Mouse (Mus musculus) bone marrow macrophage, adult 2 months (primary cell): ENCODE data around the gene Pacsin3.

Experiments
- CTCF ChIP-seq: IDR thresholded peaks from 2 replicates; pipeline ENCODE4 v1.5.1; 2012; ENCODE audit warnings: low read depth, mild to moderate bottlenecking, low read length, moderate library complexity
- POLR2A ChIP-seq: IDR thresholded peaks from 2 replicates; pipeline ENCODE4 v1.6.1; 2012; ENCODE audit warnings: mild to moderate bottlenecking, low read depth, low read length, borderline replicate concordance

GRCm38 (mm10) chr2:91258830-91259229 is 3.1 kb downstream of the Pacsin3 start:
- TF ChIP-seq CTCF (no peak), POLR2A (no peak)
